In the genomic region with DNA sequence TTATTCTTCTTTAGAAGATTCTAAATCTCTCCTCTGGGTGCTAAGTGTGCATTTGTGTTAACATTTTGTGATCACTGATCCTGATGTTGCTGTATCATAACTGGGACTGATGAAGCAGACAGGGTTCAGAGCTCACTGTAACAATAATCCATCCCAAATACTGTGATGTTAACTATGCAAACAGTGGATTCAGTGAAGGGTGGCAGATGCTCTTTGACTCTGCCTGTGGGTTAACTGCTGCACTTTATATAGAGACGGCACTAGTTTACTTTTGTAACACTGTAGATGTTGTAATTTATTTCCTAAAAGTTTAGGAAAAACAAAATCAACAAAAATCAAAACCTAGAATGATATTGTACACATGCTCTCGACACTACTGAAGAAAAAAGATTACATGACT, we compare ENCODE assay signal across 33 mouse cellular contexts.
"Had no signal": no experiment of that assay in that cellular context is flagged by ENCODE, and none has a peak within 500 bp of the region (broad histone marks: within the 10 kb centered on the region; RNA-seq: fewer than 3 reads in every experiment).

No protein-coding gene starts in this region.

- H3K4me3 ChIP-seq: heart, adult 2 months; heart, embryonic 10.5 days; heart, embryonic 12.5 days; heart, embryonic 13.5 days; heart, embryonic 15.5 days; hindbrain, embryonic 10.5 days; hindbrain, embryonic 12.5 days; hindbrain, embryonic 13.5 days; hindbrain, embryonic 15.5 days; intestine, embryonic 15.5 days; layer of hippocampus, adult 2 months; left cerebral cortex, adult 2 months had no signal

- ATAC-seq: hindbrain, embryonic 16.5 days; hindbrain, postnatal 0 days; inflammation-experienced regulatory T-cells, adult 6 months; intestine, embryonic 15.5 days; intestine, embryonic 16.5 days; intestine, postnatal 0 days had no signal

- H3K4me1 ChIP-seq: heart, embryonic 10.5 days; heart, embryonic 12.5 days; heart, embryonic 13.5 days; heart, embryonic 15.5 days; hindbrain, embryonic 10.5 days; hindbrain, embryonic 12.5 days; hindbrain, embryonic 13.5 days; hindbrain, embryonic 15.5 days; intestine, embryonic 15.5 days had no signal

- H3K9me3 ChIP-seq: heart, embryonic 10.5 days; heart, embryonic 12.5 days; heart, embryonic 13.5 days; heart, embryonic 15.5 days; hindbrain, embryonic 10.5 days; hindbrain, embryonic 12.5 days; hindbrain, embryonic 13.5 days; hindbrain, embryonic 15.5 days; intestine, embryonic 15.5 days had no signal

- H3K27me3 ChIP-seq: heart, embryonic 12.5 days; heart, embryonic 13.5 days; heart, embryonic 15.5 days; hindbrain, embryonic 12.5 days; hindbrain, embryonic 13.5 days; hindbrain, embryonic 15.5 days; intestine, embryonic 15.5 days had no signal

- H3K36me3 ChIP-seq: heart, embryonic 10.5 days; heart, embryonic 12.5 days; heart, embryonic 13.5 days; heart, embryonic 15.5 days; hindbrain, embryonic 10.5 days; hindbrain, embryonic 12.5 days; hindbrain, embryonic 13.5 days; hindbrain, embryonic 15.5 days; intestine, embryonic 15.5 days had no signal

- H3K4me2 ChIP-seq: heart, embryonic 11.5 days; heart, embryonic 12.5 days; heart, embryonic 13.5 days; heart, embryonic 15.5 days; hindbrain, embryonic 12.5 days; hindbrain, embryonic 13.5 days; hindbrain, embryonic 14.5 days; hindbrain, embryonic 15.5 days; intestine, embryonic 15.5 days had no signal

- DNase-seq: heart, adult 2 months; heart, postnatal 10 days; heart, postnatal 14 days; heart, postnatal 36 days; heart, postnatal 4 days; kidney, adult 11 months; kidney, adult 18-20 months; kidney, adult 8-10 months; kidney, adult 9 months; kidney, postnatal 25 days; kidney, postnatal 36 days; kidney, postnatal 4 days; layer of hippocampus, adult 9-11 months; layer of hippocampus, postnatal 36 days had no signal

- H3K9ac ChIP-seq: heart, embryonic 12.5 days; heart, embryonic 13.5 days; heart, embryonic 15.5 days; hindbrain, embryonic 12.5 days; hindbrain, embryonic 13.5 days; hindbrain, embryonic 14.5 days; hindbrain, embryonic 15.5 days; intestine, embryonic 15.5 days had no signal

- H3K27ac ChIP-seq: heart, adult 2 months; heart, embryonic 10.5 days; heart, embryonic 13.5 days; heart, embryonic 15.5 days; hindbrain, embryonic 10.5 days; hindbrain, embryonic 12.5 days; hindbrain, embryonic 13.5 days; hindbrain, embryonic 14.5 days; hindbrain, embryonic 15.5 days; hindbrain, postnatal 0 days; intestine, embryonic 15.5 days; kidney, postnatal 0 days; layer of hippocampus, adult 2 months; left cerebral cortex, adult 2 months had no signal
